Mouse (Mus musculus): ENCODE data around the gene Ccdc58. TPM values are rescaled to one million over a fixed set of nuclear protein-coding genes. Genes with fewer than 3 reads are reported as not detected.
A peak's percentile ranks its signal among the peaks of the same experiment; 100 is the strongest.
"Not testable (repeated sequence)": the region's sequence is repeated elsewhere in the genome, so short reads cannot be mapped to it uniquely, and the experiment has no call there.

Ccdc58 gene
- total RNA-seq (2015) (24.1 and 29.0 TPM in 2 replicates), total RNA-seq (2017) (26.9 and 31.5 TPM in 2 replicates)

- peak; percentile 93 for ATAC-seq (ENCODE audit: poor library complexity, severe bottlenecking)
Measured at GRCm38 (mm10) chr16:36071450-36072379, at the start of gene Ccdc58, which contains the start of gene Fam162a. TSS of gene Ccdc58 (plus strand) at chr16:36071685. TSS of gene Fam162a (minus strand) at chr16:36071594.

GRCm38 (mm10) chr16:36028120-36028519 lies 43.4 kb upstream of the Ccdc58 start:
- ATAC-seq (ENCODE audit: poor library complexity, severe bottlenecking) = not testable (repeated sequence)

GRCm38 (mm10) chr16:36040640-36041624 lies 30.6 kb upstream of the Ccdc58 start, which contains the start of gene Wdr5b:
TSS of gene Wdr5b (plus strand) at chr16:36041190.
- ATAC-seq (ENCODE audit: poor library complexity, severe bottlenecking) = peak; percentile 95

- no peak for ATAC-seq (ENCODE audit: poor library complexity, severe bottlenecking)
Measured at GRCm38 (mm10) chr16:36041625-36042020, 29.9 kb upstream of the Ccdc58 start.

GRCm38 (mm10) chr16:36043073-36043472 lies 28.4 kb upstream of the Ccdc58 start:
- ATAC-seq (ENCODE audit: poor library complexity, severe bottlenecking) = no peak

GRCm38 (mm10) chr16:36043964-36044363 lies 27.5 kb upstream of the Ccdc58 start:
- ATAC-seq (ENCODE audit: poor library complexity, severe bottlenecking) = no peak

GRCm38 (mm10) chr16:36047538-36047937 lies 23.9 kb upstream of the Ccdc58 start:
- no peak for ATAC-seq (ENCODE audit: poor library complexity, severe bottlenecking)

GRCm38 (mm10) chr16:36051491-36051890 lies 20.0 kb upstream of the Ccdc58 start:
- ATAC-seq (ENCODE audit: poor library complexity, severe bottlenecking) = no peak

- ATAC-seq (ENCODE audit: poor library complexity, severe bottlenecking) = no peak
Measured at GRCm38 (mm10) chr16:36053524-36054275, 17.8 kb upstream of the Ccdc58 start.

- ATAC-seq (ENCODE audit: poor library complexity, severe bottlenecking) = no peak
Measured at GRCm38 (mm10) chr16:36054920-36055319, 16.6 kb upstream of the Ccdc58 start.

- ATAC-seq (ENCODE audit: poor library complexity, severe bottlenecking) = no peak
Measured at GRCm38 (mm10) chr16:36056416-36056815, 15.1 kb upstream of the Ccdc58 start.

- no peak for ATAC-seq (ENCODE audit: poor library complexity, severe bottlenecking)
Measured at GRCm38 (mm10) chr16:36057933-36058475, 13.5 kb upstream of the Ccdc58 start.

GRCm38 (mm10) chr16:36062534-36062933 lies 9.0 kb upstream of the Ccdc58 start:
- not testable (repeated sequence) for ATAC-seq (ENCODE audit: poor library complexity, severe bottlenecking)

GRCm38 (mm10) chr16:36063315-36063714 lies 8.2 kb upstream of the Ccdc58 start:
- no peak for ATAC-seq (ENCODE audit: poor library complexity, severe bottlenecking)

- no peak for ATAC-seq (ENCODE audit: poor library complexity, severe bottlenecking)
Measured at GRCm38 (mm10) chr16:36064904-36065303, 6.6 kb upstream of the Ccdc58 start.

- ATAC-seq (ENCODE audit: poor library complexity, severe bottlenecking) = no peak
Measured at GRCm38 (mm10) chr16:36067694-36068093, 3.8 kb upstream of the Ccdc58 start.

GRCm38 (mm10) chr16:36068356-36068755 lies 3.1 kb upstream of the Ccdc58 start:
- no peak for ATAC-seq (ENCODE audit: poor library complexity, severe bottlenecking)

GRCm38 (mm10) chr16:36069819-36070575 lies 1.5 kb upstream of the Ccdc58 start:
- ATAC-seq (ENCODE audit: poor library complexity, severe bottlenecking) = no peak

- no peak for ATAC-seq (ENCODE audit: poor library complexity, severe bottlenecking)
Measured at GRCm38 (mm10) chr16:36071071-36071449, 425 bp upstream of the Ccdc58 start.

Measured in megakaryocyte, adult 5-6 weeks (primary cell).